Mouse (Mus musculus): ENCODE results near the gene Akap9.
"Not testable (repeated sequence)": the region's sequence is repeated elsewhere in the genome, so short reads cannot be mapped to it uniquely, and the experiment has no call there.

Gene Akap9

GRCm38 (mm10) chr5:3927801-3928689, at the start of gene Akap9:
Gene Akap9, plus strand, starts transcription at chr5:3928054.
- DNase-seq: peak; percentile 72

- DNase-seq: not testable (repeated sequence)
Measured at GRCm38 (mm10) chr5:3886862-3887261, 41.0 kb upstream of the Akap9 start.

GRCm38 (mm10) chr5:3889201-3889600, 38.7 kb upstream of the Akap9 start:
- DNase-seq: no peak

GRCm38 (mm10) chr5:3893459-3894293, 34.2 kb upstream of the Akap9 start, which contains the start of gene Mterf1a:
Gene Mterf1a, minus strand, starts transcription at chr5:3893933.
- DNase-seq: peak; percentile 45

GRCm38 (mm10) chr5:3894294-3894619, 33.6 kb upstream of the Akap9 start:
- peak; percentile 2 for DNase-seq

- DNase-seq: no peak
Measured at GRCm38 (mm10) chr5:3905471-3905870, 22.4 kb upstream of the Akap9 start.

GRCm38 (mm10) chr5:3922350-3922749, 5.5 kb upstream of the Akap9 start:
- DNase-seq: no peak

- DNase-seq: no peak
Measured at GRCm38 (mm10) chr5:3926666-3927065, 1.2 kb upstream of the Akap9 start.

- DNase-seq: peak; percentile 15
Measured at GRCm38 (mm10) chr5:3928690-3929046, 814 bp downstream of the Akap9 start.

- DNase-seq: no peak
Measured at GRCm38 (mm10) chr5:3930760-3931159, 2.9 kb downstream of the Akap9 start.

- DNase-seq: no peak
Measured at GRCm38 (mm10) chr5:3931636-3932035, 3.8 kb downstream of the Akap9 start.

GRCm38 (mm10) chr5:3933551-3933950, 5.7 kb downstream of the Akap9 start:
- DNase-seq: no peak

GRCm38 (mm10) chr5:3935266-3935665, 7.4 kb downstream of the Akap9 start:
- no peak for DNase-seq

- DNase-seq: no peak
Measured at GRCm38 (mm10) chr5:3935778-3936554, 8.1 kb downstream of the Akap9 start.

GRCm38 (mm10) chr5:3938905-3939304, 11.1 kb downstream of the Akap9 start:
- no peak for DNase-seq

- DNase-seq: no peak
Measured at GRCm38 (mm10) chr5:3939335-3939734, 11.5 kb downstream of the Akap9 start.

- no peak for DNase-seq
Measured at GRCm38 (mm10) chr5:3941240-3941639, 13.4 kb downstream of the Akap9 start.

GRCm38 (mm10) chr5:3943169-3943568, 15.3 kb downstream of the Akap9 start:
- DNase-seq: not testable (repeated sequence)

GRCm38 (mm10) chr5:3952498-3952897, 24.6 kb downstream of the Akap9 start:
- DNase-seq: no peak

GRCm38 (mm10) chr5:3954541-3954940, 26.7 kb downstream of the Akap9 start:
- DNase-seq: no peak

GRCm38 (mm10) chr5:3961286-3961685, 33.4 kb downstream of the Akap9 start:
- no peak for DNase-seq

- DNase-seq: no peak
Measured at GRCm38 (mm10) chr5:3968415-3968814, 40.6 kb downstream of the Akap9 start.

- no peak for DNase-seq
Measured at GRCm38 (mm10) chr5:3969114-3969513, 41.3 kb downstream of the Akap9 start.

All from cerebellum, adult 11 months (tissue).